Mouse (Mus musculus) WW6 (cell line): ENCODE measurements around the gene Rgs14.
A peak's percentile ranks its signal among the peaks of the same experiment; 100 is the strongest.

Source experiments
- DNase-seq: peaks from one replicate; pipeline ENCODE4 v3.0.0-alpha.2; 2013; ENCODE audit warnings: low read depth, low spot score

Rgs14 gene

DNA sequence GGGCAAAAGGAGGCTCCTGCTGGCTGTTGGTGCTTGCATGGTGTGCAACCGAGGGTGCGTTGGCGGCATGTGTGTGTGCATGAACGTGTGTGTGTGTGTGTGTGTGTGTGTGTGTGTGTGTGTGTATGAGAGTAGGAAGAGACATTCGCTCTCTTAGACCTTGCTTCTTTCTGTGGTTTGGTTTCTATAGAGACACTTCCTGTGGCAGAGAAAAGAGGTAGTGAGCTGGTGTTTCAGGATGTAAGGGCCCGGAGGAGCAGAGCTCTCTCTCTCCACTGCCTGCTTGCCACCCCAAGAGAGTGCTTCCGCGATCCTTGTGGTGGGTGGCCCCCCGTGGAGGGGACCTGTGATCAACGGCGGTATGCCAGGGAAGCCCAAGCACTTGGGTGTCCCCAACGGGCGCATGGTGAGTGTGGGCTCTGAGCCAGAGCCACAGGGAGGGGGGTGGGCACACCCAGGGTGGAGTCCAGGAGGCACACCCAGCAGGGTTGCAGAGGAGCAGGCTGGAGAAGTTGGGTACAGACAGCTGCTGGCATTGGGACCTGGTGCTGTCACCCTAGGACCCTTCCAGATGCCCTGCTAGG is at the start of gene Rgs14:
Gene Rgs14 (plus strand): TSS at position 202 of the 584 bp plus-strand sequence.
- DNase-seq, result no peak

- no peak for DNase-seq
Observed at GRCm38 (mm10) chr13:55319931-55320533, 49.5 kb upstream of the Rgs14 start, which contains the start of gene Prelid1. Gene Prelid1 (plus strand): TSS chr13:55320500.

DNA sequence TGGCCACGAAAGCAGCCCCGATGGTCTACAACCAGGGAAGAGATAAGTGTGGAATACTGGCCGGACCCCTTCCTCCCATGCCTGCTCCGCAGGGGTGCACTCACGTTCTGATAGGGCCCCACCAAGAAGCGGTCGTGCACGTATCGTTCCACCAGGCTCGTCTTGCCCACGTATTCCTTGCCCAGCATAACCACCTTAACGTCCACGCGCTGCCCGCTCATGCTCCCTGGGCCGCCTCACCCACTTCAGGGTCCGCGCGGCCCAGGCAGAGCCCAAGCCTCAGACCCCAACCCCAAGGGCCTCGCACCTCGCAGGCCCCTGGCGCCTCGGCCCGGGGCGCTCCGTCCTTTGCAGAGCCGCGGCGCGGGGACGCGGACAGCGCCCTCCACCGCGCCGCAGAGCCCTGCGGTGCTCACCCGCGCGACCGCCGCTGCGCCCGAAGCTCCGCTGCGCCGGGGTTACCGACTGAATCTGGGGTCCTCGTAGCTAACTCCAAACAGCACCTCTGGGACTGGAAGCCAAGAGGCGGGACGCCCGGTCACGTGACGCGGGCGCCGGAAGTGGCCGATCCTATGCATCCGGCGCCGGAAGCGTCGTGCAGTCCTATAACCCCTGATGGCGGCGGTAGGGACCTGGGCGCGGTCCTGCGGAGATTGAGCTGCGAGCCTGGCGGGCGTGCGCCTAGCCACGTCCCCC is 48.0 kb upstream of the Rgs14 start, which contains the start of gene Rab24:
Gene Rab24 (minus strand): TSS at position 513 of the 696 bp plus-strand sequence.
- no peak for DNase-seq

DNA sequence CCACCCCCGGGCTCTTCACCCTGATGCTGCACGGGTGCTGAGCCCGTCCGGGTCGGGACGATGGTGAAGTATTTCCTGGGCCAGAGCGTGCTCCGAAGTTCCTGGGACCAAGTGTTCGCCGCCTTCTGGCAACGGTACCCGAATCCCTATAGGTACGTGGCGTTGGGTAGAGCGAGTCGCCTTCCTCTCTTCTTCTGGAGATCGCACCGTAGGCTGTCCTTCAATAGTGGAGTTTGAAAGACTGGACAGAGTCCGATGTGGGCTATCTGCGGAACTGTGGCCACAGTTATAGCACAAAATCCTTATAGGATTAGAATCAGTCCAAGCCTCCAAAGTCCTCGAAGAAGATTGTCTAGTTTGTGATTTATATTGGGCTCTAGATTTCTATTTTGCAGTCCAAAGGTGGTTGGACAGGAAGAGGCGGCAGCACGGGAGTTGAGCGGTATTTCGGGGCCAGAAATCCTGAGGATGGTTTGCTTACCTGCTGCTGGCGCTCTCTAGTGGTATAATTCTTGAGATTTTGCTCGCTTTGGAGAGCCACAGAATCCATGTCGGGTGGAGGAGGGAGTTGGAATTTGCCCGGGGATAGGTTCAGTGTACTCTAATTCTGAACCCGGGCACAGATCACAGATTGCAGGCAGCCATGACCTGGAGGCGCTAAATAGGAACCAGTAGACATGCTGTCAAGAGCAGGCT is 47.3 kb upstream of the Rgs14 start:
- DNase-seq, result no peak

GRCm38 (mm10) chr13:55325596-55325995 is 43.9 kb upstream of the Rgs14 start:
- no peak for DNase-seq

DNA sequence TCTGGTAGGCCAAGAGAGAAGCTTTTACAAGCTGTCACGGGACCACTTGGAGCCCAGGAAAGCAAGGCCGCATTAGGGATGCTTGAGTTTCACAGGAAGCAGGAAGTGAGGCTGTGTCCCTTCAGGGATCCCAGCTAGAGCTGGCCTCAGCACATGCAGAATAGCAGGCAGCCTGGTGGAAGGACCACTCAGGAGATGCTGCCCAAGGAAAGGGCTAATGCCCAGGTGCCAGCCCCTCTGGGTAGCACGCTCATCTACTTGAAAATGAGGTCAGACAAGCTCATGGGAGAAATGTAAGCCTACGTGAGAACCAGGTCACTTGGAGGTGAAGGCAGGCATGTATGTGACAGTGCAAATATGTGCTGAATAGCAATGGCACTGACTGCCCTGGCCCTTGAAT is 42.4 kb upstream of the Rgs14 start:
- no peak for DNase-seq

- peak; percentile 70 for DNase-seq
Observed at GRCm38 (mm10) chr13:55327633-55328032, 41.9 kb upstream of the Rgs14 start.

DNA sequence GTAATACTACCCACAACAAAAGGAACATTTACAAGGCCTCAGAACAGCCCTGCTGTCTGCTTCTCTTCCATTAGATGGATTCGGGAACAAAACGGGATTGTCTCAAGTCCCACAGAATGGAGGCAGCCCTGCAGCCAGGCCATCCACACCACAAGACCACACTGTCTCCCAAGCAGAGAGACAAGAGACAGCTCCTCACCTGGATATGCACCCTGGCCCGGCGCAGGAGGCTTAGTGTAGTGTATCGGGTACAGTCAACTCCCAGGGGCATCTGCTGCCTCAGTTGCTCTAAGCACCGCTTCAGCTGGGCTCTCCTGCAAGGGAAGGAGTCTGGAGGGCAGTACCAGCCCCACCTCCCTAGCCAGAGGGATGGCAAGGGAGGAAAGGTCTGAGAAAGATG is 41.4 kb upstream of the Rgs14 start:
- no peak for DNase-seq

GRCm38 (mm10) chr13:55328641-55329040 is 40.9 kb upstream of the Rgs14 start:
- no peak for DNase-seq

DNA sequence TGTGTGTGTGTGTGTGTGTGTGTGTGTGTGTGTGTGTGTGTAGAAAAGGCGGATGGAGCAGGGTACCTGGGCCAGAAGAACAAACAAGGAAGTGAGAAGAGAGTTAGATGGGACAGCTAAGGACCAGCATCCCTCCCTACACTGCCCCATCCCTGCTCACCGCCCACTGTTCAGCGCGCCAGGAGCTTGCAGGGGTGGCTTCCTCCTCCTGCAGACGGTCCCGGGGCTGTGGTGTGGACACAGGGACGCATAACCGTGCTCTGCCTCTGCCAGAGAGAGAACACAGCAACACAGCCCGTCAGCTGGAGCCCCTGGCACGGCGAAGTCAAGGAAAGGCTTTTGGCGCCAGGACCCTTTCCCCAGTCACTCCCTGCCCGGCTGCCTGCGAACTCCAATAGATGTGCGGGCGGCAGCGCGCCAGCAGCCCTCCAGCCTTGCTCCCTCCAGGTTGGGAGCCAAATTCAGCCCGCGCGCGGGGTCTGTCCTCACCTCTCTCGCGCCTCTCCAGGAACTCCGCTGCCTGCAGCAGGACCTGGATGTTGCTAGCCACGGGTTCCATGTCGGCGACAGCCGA is 40.3 kb upstream of the Rgs14 start:
- no peak for DNase-seq

DNA sequence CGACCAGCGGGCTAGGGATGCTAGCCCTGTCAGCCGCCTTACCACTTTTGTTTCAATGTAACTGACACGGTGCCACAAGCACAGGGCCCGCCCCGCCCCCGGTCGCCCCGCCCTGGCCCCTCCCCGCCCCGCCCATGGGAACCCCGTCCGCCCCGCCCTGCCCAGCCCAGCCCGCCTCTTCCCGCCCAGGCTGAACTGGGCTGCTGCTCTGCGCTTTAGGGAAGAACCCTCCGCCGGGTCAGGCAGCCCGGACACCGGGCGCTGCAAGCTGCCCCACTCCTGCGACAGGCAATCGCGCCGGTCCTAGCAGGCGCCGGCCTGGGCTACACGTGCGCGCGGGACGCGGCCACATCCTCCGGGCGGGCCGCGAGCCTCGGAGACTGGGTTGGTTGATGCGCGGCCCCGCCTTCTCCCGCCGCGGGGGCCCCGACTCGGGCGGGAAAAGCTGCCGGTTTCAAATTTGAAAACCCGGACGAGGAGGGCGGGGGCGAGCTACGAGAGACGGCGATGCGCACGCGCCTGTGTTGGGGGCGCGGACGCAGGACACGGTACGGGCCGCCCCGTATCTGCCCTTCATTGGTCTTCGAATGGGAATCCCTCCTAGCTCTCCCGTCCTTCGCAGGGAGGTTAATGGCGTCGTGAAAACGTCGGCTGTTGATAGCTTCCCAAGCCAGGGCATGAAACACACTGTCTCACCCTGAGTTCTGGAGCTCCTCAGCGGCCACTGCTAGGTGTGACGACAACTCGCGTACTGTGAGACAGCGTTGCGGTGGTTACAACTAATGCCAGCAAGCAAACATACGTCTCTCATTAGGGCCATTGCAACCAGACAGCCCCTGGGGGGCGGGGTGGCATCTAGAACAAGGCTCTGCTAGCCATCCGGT is 39.6 kb upstream of the Rgs14 start, which contains the start of gene Mxd3:
Gene Mxd3 (minus strand): TSS at position 141 of the 884 bp plus-strand sequence.
- peak; percentile 68 for DNase-seq

DNA sequence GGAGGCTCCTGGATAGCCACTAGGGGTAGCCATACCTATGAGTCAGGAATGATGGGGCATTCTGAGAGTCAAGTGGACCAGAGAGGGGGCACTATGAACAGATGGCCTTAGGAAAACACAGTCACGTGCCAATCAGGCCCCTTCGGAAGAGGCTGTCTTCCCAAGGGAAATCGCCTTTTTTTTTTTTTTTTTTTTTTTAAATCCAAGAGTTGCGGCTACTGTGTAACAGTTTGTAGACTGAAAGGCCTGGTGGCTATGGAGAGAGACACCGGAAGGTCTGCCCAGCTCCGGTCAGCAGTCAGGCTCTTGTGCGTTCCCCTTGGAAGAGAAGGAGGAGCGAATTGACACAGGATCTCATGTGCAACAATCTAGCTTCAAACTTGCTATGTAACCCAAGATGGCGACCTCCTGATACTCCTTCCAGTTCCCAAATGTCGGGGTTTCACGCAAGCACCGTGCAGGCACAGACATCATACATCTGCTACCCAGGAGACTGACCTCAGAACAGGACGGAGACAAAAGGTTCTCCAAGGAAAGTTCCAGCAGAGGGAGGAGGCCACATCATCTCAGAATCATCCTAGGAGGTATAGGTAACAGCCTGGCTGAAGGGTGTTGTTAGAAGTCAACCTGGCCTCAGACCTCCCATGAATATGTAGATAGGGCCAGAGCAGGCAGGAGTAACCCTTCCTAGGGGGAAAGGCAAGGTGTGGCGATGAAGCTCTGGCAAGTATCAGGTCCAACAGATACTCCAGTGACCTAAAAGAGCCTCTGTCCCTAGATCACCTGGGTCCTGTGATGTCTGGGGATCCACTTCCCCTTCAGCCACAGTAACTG is 38.7 kb upstream of the Rgs14 start:
- no peak for DNase-seq

DNA sequence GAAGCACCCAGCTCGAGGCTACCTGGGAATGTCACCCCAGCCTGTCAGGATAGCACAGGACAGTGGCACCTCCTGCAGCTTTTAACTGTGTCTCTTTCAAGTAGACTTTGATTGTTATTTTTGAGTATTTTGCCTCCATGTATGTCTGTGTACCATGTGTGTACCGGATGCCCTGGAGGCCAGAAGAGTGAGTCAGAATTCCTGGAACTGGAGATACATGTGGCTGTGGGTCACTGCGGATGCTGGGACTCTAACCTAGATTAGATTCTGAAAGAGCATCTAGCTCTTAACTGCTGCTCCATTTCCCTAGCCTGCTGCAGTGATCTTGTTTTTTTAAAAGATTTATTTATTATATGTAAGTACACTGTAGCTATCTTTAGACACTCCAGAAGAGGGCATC is 37.2 kb upstream of the Rgs14 start:
- no peak for DNase-seq

- DNase-seq, result no peak
Observed at GRCm38 (mm10) chr13:55335701-55336100, 33.8 kb upstream of the Rgs14 start.

GRCm38 (mm10) chr13:55337341-55337975 is 32.1 kb upstream of the Rgs14 start:
- DNase-seq, result no peak

GRCm38 (mm10) chr13:55338131-55339054 is 31.1 kb upstream of the Rgs14 start:
- DNase-seq, result no peak

- no peak for DNase-seq
Observed at GRCm38 (mm10) chr13:55339259-55339658, 30.3 kb upstream of the Rgs14 start.

DNA sequence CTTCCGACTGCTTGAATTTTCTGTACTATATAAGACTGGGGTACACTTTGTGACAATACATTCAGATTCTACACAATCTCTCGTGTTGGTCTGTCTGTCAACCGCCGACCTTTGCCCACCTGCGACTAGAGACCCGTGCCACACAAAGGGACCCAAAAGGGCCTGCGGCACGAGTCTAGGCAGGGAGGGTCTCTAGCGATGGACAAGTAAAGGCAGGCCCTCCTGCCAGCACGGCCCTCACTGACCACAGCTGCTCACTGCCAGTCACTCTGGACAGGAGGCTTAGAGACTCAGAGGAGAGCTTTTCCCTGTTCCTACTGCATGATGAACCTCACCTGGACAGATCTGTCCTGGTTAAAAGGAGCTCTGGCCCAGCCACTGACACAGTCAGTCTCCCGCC is 27.1 kb upstream of the Rgs14 start:
- DNase-seq, result no peak
